Mouse (Mus musculus) left cerebral cortex, postnatal 4 days (tissue): ENCODE measurements around the gene Xylt2. TPM values are rescaled to one million over a fixed set of nuclear protein-coding genes. Genes with fewer than 3 reads are reported as not detected.
"Not testable (repeated sequence)": the region's sequence is repeated elsewhere in the genome, so short reads cannot be mapped to it uniquely, and the experiment has no call there.

Experiments
- DNase-seq: peaks from one replicate; pipeline ENCODE4 v3.0.0-alpha.2; 2022
- intact Hi-C: fragments of 180-260 bp; cut with DNase I; formaldehyde crosslinking; loops from one replicate; pipeline ENCODE4 v1.15.1; 2025
- total RNA-seq, 2 experiments: library from RNA; stranded (reverse); gene quantifications; 2 replicates each; pipeline ENCODE4 v1.2.3; 2021

Gene Xylt2
- total RNA-seq, 2 experiments from 2014 or later = 16.2 to 18.7 TPM

DNA sequence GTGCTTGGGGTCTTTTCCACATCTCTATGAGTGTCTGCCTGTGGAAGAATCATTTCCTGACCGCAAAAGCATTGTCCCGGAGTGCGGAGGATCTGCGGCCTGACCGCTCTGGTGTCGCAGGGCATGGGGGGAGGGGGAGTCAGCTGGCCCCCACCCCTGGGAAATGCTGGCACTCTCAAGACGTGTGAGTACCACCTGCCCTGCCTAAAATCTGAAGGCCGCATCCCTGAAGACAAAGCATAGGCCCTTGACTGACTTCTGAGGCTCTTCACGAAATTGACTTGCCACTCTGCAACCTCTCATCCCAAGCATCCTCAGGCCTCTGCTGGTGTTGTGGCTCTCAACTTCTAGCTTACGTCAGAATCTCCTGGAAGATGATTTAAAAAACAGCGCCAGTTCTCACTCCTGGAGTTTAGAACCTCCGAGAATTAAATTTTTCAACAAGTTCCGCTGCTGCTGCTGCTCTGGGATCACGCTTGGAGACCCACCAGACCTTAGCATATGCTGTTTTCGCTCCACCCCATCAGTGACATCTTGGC is 361 bp upstream of the Xylt2 start:
- intact Hi-C loops = no loop called here
- DNase-seq = no peak

DNA sequence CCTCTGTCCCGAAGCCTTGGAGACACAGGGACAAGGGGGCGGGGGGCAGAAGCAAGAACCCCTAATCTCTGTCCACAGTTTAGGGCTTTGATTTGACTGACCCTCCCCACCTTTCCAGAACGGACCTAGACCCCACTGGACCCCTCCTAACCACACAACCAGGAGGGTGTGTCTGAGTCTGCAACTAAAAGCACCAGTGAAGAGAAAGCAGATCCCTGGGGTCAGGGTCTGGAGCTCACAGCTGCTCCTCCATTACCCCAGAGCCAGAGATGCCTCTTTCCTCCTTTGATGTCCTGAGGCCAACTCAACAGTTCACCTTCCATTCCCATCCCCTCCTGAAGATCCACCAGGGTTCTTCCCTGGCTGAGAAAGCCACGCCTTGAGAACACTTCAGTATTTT is 1.0 kb downstream of the Xylt2 start:
- DNase-seq = no peak
- intact Hi-C loops = no loop called here

DNA sequence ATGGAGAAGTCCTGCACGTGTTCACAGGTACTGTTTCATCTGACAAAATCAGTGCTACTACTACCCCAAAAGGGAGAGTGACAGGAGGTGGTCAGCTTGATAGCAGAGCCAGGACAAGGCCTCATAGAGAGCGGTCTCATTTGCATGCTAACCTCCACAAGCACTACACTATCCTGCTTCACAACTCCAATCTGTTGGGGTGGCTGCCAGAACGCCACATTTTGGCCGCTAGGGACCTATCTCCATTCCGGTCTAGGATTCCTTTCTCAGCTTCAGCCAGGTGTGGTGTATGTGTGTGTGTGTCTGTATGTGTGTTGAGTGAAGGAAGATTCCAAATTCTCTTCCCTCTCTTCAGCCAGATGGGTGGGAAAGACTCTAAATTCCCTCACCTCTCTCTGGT is 1.9 kb downstream of the Xylt2 start:
- no peak for DNase-seq
- intact Hi-C loops = no loop called here

- no peak for DNase-seq
Measured at GRCm38 (mm10) chr11:94674984-94675383, 2.3 kb downstream of the Xylt2 start.

DNA sequence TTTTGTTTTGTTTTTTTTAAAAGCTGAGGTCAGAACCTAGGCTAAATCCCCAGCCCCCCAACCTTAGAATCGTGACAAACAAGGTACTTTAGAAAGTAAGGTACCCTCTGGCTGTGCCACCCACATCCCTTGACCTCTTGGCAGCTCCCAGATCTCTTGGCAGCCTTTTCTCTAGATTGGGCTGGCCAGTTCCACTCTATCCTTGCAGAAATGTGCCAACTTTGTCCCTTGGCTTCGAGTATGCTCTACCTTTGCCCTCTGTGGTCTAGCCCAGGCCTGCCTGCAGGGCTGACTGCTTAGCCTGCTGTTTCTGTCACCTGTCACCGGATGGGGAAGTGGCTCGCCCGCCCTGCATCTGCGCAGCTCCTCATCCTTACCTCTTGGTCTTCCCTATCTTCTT is 12.0 kb downstream of the Xylt2 start:
- no peak for DNase-seq
- intact Hi-C loops = no loop called here

More at GRCm38 (mm10) chr11:94674984-94675383, 2.3 kb downstream of the Xylt2 start:
- intact Hi-C loops = no loop called here

- intact Hi-C loops = no loop called here
- no peak for DNase-seq
Measured at GRCm38 (mm10) chr11:94661344-94661743, 16.0 kb downstream of the Xylt2 start.

GRCm38 (mm10) chr11:94653663-94654436 is 23.5 kb downstream of the Xylt2 start, which contains the start of the genes Mrpl27 and Eme1:
Gene Mrpl27 (plus strand): TSS chr11:94653767.
Gene Eme1 (minus strand): TSS chr11:94653964.
- intact Hi-C loops = no loop called here

DNA sequence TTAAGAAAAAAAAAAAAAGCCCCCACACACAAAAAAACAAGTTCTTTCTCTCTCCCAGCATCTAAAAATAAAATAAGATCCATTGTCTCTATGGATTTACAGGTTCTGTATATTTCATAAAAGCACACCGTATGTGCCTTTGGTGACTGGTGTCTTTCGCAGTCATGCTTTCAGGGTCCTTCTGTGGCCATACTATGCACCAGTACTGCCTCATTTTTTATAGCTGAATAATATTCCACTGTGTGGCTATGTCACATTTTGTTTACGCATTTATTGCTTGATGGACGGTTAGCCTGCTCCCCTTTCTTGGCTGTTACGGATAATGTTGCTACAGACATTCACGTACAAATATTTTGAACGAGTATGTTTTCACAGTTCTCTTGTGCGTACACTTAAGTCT is 24.3 kb downstream of the Xylt2 start:
- DNase-seq = no peak
- intact Hi-C loops = no loop called here

More at GRCm38 (mm10) chr11:94653663-94654436, 23.5 kb downstream of the Xylt2 start, which contains the start of the genes Mrpl27 and Eme1:
- DNase-seq = peak; percentile 79

GRCm38 (mm10) chr11:94651241-94651640 is 26.1 kb downstream of the Xylt2 start:
- DNase-seq, intact Hi-C loops: not testable (repeated sequence)

DNA sequence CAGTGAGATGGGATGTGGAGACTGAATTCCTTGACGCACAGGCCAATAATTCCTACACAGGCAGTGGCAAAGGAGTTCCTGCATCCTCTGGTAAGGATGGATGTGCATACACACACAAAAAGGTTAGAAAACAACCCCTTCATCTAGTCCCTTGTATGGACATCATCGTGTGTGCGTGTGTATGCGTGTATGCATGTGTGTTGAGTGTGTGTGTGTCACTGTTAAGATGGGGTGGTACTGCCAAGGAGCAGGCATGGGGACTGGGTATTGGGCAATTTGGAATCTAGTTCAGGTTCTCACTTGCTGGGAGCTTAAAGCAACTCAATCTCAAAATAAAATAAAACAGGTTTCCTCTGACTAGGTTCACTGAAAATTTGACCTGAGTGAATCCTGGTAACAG is 30.9 kb downstream of the Xylt2 start:
- DNase-seq = no peak
- intact Hi-C loops = no loop called here

DNA sequence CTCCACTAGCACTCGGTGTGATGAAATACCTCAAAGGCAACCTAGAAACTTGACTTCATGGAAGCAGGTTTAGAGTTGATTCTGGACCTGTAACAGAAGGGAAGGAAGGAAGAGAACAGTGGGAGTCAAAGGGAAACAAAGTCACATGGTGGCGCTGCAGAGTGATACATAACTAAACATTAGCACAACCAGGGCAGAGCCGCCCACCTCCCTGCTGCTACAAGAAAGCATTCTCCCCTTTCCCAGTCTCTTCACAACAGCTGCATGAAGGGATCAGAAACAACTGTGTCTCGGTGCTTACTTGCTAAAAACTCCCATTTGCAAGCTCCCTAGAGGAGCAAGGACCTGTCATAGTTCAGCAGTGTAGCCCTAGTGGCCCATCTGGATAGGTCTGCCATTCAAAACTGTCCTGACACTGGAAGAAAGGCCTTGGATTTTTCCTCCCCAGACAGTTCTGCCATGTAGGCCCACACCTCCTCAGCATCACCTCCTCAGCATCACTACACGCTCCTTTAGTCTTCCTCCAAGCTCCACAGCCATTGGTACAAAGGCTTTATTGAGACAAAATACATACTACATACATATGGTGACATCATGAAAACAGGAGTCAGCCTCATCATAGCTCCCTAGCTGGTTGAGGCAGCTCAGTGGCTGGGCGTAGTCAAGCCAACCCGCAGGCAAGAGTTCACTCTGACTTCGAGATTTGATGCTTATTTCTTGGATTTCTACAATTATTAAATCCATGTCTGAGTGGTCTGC is 32.7 kb downstream of the Xylt2 start:
- intact Hi-C loops = no loop called here
- DNase-seq = no peak

DNA sequence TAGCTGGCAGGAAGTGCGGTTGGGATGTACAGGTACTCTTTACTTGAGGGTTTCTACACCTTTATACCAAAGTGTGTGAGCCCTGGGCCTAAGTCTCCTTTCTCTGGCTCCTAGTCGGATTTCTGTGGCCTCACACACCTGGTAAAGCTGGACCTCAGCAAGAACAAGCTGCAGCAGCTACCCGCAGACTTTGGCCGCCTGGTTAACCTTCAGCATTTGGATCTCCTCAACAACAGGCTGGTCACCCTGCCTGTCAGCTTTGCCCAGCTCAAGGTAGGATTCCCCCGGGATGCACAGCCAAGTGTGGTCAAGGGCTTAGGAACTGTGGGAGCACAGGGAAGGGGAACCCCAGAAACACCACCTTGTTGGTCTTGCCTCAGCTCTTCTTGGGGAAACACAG is 42.9 kb downstream of the Xylt2 start:
- DNase-seq = no peak
- intact Hi-C loops = no loop called here

DNA sequence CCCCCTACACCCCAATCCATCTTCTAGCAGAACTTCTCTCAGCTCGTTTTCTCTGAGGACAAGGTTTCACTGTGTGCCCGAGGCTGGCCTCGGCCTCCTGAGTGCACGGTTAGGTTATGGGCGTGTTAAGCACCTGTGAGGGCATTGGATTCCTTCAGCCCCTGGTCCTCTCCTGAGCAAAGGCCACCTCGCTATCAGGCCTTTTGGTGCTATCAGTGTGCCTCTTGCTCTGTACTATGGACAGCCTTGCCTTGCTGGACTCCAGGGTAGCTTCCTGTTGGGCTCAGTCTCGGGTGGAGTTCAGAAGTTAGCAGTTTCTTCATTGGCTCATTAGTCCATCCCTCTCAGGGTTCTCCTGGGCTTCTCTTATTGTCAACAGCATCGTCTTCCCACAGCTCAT is 44.3 kb downstream of the Xylt2 start:
- DNase-seq = no peak
- intact Hi-C loops = no loop called here

DNA sequence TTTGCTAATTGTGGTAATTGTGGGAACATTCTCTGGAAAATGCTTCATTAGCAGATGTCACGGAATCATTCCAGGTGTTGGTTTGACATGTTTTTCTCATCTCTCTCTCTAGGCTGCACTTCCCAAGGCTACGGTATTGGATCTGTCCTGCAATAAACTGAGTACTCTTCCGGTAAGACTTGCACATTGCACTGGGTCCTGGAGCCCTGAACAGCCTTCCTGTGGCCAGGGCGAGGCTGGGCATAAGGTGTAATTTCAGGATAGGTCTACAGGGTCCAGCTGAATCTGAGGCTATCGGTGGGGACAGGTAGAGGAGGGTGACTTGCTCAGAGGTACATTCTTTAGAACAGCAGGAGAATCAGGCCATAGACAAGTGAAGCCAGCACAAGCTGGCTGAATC is 45.3 kb downstream of the Xylt2 start:
- no peak for DNase-seq
- intact Hi-C loops = no loop called here

DNA sequence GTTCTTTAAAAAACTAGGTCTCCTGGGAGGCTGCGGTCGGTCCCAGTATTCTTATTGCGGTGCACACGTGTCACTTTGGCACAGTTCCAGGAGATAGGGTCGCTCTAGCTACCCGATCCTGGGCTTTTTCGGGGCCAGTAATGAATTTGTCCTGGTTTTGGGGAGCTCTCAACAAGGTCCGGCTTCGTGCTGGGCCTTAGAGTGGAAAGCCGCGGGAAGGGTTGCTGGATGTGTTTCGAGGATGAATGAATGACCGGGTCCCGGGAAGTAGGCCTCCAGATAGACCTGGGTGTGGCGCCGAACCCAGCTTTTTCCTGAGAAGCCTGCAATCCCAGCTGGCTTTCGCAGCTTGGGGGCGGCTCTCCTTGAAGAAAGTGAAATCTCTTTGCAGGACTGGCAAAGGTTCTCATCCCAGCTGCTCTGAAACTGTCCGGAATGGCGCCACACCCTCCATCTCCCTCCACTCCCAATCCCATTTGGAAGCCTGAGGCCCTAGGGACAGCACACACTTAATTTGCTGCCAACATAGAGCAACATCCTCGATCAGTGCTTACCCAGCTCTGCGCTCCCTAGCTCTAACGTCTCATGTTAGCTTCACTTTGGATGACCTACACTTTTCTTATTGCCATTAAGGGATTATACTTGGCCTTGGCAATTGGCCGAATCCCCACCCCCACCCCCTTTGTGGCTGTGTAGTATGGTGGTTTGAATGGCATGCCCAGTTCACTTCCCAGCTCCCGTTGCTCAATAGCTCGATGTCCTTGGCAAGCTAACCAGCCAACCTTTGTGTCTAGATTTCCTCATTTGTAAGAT is 46.9 kb downstream of the Xylt2 start:
- DNase-seq = peak; percentile 23

DNA sequence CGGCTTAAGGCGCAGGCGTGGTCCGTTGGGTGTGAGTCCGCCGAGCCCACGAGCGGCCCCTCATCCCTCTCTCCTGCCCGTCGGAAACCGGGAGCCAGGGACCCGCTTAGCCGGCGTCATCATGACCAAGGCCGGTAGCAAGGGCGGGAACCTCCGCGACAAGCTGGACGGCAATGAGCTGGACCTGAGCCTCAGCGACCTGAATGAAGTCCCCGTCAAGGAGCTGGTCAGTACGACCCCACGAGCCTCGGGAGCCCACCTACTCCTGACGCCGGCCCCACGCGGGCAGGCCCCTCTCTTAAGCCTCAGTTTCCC is 47.5 kb downstream of the Xylt2 start:
- intact Hi-C loops = no loop called here

More for the DNA sequence above, 46.9 kb downstream of the Xylt2 start:
- intact Hi-C loops = no loop called here

DNA sequence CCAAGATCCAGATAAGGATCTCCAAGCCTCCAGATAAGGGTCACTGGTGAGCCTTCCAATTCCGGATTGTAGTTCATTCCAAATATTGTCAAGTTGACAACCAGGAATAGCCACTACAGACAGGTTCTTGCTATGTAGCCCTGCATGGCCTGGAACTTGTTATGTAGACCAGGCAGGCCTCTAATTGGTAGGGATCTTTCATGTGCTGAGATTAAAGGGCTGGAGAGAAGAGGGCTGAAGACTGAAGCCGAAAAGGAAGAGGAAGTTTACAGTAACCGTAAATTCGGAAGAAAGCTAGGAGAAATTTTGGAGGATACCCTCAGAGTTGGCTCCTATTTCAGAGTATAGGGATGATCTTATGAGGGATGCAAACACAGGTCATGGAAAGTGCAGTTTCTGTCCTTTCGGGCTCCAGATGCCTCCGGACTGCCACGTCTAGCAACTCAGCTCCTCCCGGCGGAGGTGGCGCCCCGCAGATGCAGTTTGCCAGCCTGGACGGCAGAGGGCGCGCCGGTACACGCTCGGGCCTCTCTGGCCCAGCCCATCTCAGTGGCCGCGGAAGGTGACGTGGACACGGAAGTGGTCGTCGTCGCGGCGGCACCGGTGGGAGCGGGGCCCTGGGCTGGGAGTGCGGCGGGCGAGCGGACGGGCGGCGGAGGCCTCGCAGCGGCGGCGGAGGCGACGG is 48.0 kb downstream of the Xylt2 start, which contains the start of gene Lrrc59:
TSS of gene Lrrc59 (plus strand) at position 569 of the 685 bp plus-strand sequence.
- intact Hi-C loops = no loop called here
- peak; percentile 95 for DNase-seq

More for the DNA sequence above, 47.5 kb downstream of the Xylt2 start:
- no peak for DNase-seq

DNA sequence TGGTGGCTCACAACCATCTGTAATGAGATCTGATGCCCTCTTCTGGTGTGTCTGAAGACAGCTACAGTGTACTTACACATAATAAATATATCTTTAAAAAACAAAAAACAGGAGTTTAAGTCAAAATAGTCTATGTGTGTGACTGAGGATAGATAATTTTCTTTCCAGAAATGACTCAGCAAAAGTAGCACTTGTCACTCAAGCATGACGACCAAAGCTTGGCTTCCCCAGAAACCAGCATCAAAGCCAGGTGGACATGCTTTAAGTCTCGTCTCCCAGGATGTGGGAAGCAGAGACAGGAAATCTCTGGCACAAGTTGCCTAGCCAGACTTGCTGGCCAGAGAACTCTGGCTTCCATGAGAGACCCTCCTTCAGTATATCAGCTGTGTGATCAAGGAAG is 55.2 kb downstream of the Xylt2 start:
- no peak for DNase-seq
- intact Hi-C loops = no loop called here

DNA sequence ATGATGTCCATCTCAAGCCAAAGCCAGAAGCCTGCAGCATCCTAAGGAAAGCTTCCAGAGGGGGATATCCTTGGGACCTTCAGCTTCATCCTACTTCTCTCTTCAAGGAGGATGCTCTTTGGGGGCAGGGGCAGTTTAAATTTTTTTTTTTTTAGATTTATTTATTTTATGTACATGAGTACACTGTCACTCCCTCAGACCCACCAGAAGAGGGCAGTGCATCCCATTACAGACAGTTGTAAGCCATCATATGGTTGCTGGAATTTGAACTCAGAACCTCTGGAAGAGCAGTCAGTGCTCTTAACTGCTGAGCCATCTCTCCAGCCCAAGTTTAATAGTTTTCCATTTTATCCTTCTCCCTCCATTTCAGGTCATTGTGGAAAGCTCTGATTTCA is 55.9 kb downstream of the Xylt2 start:
- no peak for DNase-seq
- intact Hi-C loops = no loop called here

- intact Hi-C loops = no loop called here
- DNase-seq = no peak
Measured at GRCm38 (mm10) chr11:94620766-94621457, 56.4 kb downstream of the Xylt2 start.
